Mouse (Mus musculus) heart, adult 2 months (tissue): ENCODE measurements around the gene Pafah2. TPM values are rescaled to one million over a fixed set of nuclear protein-coding genes. Genes with fewer than 3 reads are reported as not detected.
A peak's percentile ranks its signal among the peaks of the same experiment; 100 is the strongest.

ENCODE experiments used
- DNase-seq, 2 experiments: peaks; one replicate each; pipeline ENCODE4 v3.0.0; 2021
- H3K27ac ChIP-seq: fragments of 200-600 bp; 2 replicates; pipeline ENCODE4 v1.8.1; 2022
- H3K27me3 ChIP-seq: fragments of 200-500 bp; 2 replicates; pipeline ENCODE4 v1.6.1; 2012; ENCODE audit warnings: mild to moderate bottlenecking, low read length, inconsistent platforms, mixed read lengths; ENCODE audit not compliant: control insufficient read depth, insufficient read depth
- H3K36me3 ChIP-seq: fragments of 200-500 bp; 2 replicates; pipeline ENCODE4 v1.6.1; 2012; ENCODE audit warnings: low read length, inconsistent platforms; ENCODE audit not compliant: control insufficient read depth, insufficient read depth
- H3K4me1 ChIP-seq: fragments of 200-500 bp; 2 replicates; pipeline ENCODE4 v1.6.1; 2011; ENCODE audit warnings: low read length; ENCODE audit not compliant: control insufficient read depth, insufficient read depth
- H3K4me3 ChIP-seq: fragments of 200-600 bp; 2 replicates; pipeline ENCODE4 v1.8.1; 2022
- H3K79me2 ChIP-seq: fragments of 200-500 bp; replicated peaks from 2 replicates; pipeline ENCODE4 v1.6.1; 2012; ENCODE audit warnings: mild to moderate bottlenecking, inconsistent platforms, low read length, moderate library complexity, mixed read lengths; ENCODE audit not compliant: control insufficient read depth, insufficient read depth
- H3K9ac ChIP-seq: fragments of 200-500 bp; 2 replicates; pipeline ENCODE4 v1.6.1; 2012; ENCODE audit warnings: low read depth, mild to moderate bottlenecking, control low read depth, inconsistent platforms, low read length, mixed read lengths
- CTCF ChIP-seq: fragments of 200-600 bp; IDR thresholded peaks from 2 replicates; pipeline ENCODE4 v1.8.1; 2022; ENCODE audit warnings: antibody characterized with exemption, mild to moderate bottlenecking, moderate library complexity
- EP300 ChIP-seq: fragments of 200-500 bp; IDR thresholded peaks from 2 replicates; pipeline ENCODE4 v1.6.1; 2011; ENCODE audit warnings: low read depth, low read length, control low read depth; ENCODE audit not compliant: insufficient read depth
- POLR2A ChIP-seq: fragments of 200-500 bp; IDR thresholded peaks from 2 replicates; pipeline ENCODE4 v1.6.1; 2011; ENCODE audit warnings: mild to moderate bottlenecking, low read depth, low read length, control low read depth; ENCODE audit not compliant: insufficient read depth
- whole genome bisulfite sequencing: fragments of 180-500 bp; shearing (Covaris S2); methylation state at CpG from one replicate; pipeline ENCODE4 v1.1.7; 2018; 5-methylcytosine and 5-hydroxymethylcytosine counted together
- intact Hi-C: fragments of 180-260 bp; cut with DNase I; formaldehyde crosslinking; loops from one replicate; pipeline ENCODE4 v1.15.1; 2025
- polyA plus RNA-seq: library from polyadenylated mRNA; depleted of rRNA; stranded (reverse); fragments of >200 nt; gene quantifications from 2 replicates; pipeline ENCODE4 v1.2.3, GENCODE M21; 2012
- total RNA-seq, 2 experiments: library from RNA; stranded (reverse); gene quantifications; 2 replicates each; pipeline ENCODE4 v1.2.3; 2021

Pafah2 gene
- total and polyA plus RNA-seq, 3 experiments = 6.4 to 11.7 (median 11.0) TPM

DNA sequence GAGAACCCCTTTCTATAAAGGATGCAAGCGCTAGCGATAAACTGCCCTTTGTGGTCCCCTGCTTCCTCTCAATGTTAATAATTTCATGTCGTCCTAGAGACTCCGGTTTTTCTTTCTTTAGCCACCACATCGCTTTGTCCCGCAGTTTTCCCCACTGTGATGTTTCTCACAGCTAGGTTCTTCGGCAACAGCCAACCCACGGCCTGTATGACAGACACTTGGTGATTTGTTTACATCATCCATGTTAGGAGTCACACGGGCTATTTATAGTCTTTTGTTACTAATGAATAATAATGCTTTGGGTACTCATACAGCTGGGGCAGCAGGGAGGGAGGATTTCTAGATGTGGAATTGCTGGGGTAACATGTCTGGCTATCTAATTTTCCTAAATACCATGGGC is 55.4 kb downstream of the Pafah2 start:
- WGBS = 60% methylated on average over 9 of the region's 9 CpGs
- intact Hi-C loops = no loop called here
- Histone ChIP-seq H3K27ac (no peak overlapping the region), H3K9ac (no peak overlapping the region), H3K4me3 (peak overlapping the region; percentile 5; the same call in 1 of the 2 replicates), H3K79me2 (no peaks in the 10 kb centered on the region), H3K27me3 (no peaks in the 10 kb centered on the region), H3K36me3 (no peaks in the 10 kb centered on the region), H3K4me1 (no peaks in the 10 kb centered on the region)
- no peak for DNase-seq
- TF ChIP-seq POLR2A (no peak), CTCF (no peak), EP300 (no peak)

DNA sequence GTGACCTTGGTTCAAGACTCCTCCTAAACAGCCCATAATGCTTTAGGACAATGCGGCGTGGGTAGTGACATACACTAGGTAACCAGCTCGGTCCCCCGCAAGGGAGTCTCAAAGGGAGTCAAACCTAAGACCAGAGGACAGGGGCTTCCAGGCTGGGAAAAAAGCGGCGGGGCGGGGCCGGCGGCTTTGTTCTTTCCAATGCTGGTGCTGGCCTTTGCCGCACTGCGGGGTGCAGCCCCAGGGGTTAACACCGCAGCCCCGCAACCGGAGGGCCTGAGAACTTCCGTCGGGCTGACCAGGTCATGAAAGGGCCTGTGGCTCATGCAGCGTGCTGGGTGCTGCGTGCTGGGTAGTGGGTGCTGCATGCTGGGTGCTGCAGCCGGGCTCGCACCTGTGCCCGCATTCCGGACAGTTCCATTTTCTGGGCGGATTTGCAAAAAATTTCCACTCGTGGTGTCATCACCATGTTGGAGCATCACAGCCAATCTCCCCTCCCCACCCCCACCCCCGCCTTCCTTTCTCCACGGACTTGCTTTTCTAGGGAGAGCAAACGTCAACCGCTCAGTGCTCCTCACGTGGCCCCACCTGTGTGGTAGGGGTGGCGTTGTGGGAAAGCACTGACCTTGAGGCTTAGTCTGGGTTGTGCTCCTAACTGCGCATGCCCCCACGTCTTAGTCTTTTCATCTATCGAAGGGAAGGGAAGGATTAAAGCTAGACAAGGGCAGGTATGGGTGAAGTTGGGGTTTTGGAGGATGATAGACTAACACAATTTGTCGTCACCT is 57.7 kb downstream of the Pafah2 start:
- Histone ChIP-seq H3K36me3 (no peaks in the 10 kb centered on the region), H3K9ac (no peak overlapping the region), H3K27ac (no peak overlapping the region), H3K4me3 (no peak overlapping the region), H3K4me1 (no peaks in the 10 kb centered on the region), H3K79me2 (no peaks in the 10 kb centered on the region), H3K27me3 (no peaks in the 10 kb centered on the region)
- DNase-seq = no peak
- 56% methylated on average over 34 of the region's 34 CpGs for WGBS
- no peak for TF ChIP-seq POLR2A
- TF ChIP-seq CTCF = no peak
- TF ChIP-seq EP300 = no peak
- intact Hi-C loops = no loop called here

DNA sequence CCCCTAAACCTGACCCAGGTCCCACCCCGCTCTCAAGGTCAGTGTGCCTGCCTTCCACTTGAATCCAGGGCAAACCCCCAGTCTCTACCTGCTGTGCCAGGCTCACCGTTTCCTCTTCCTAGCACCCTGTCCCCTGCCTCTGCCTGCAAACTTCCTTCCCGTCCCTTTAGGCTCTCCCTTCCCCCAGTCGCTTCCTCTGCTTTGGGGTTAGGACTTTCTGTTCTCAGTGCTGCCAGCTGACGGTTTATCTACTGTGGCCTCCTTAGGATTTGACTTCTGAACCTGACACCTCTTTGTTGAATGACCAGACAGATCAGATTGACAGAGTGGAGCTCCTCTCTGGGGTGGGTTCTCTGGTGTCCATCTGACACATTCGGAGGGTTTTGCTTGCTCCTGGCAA is 59.2 kb downstream of the Pafah2 start:
- Histone ChIP-seq H3K27me3 (no peaks in the 10 kb centered on the region), H3K27ac (no peak overlapping the region), H3K9ac (no peak overlapping the region), H3K36me3 (no peaks in the 10 kb centered on the region), H3K4me1 (no peaks in the 10 kb centered on the region), H3K4me3 (no peak overlapping the region), H3K79me2 (no peaks in the 10 kb centered on the region)
- DNase-seq = no peak
- intact Hi-C loops = no loop called here
- TF ChIP-seq CTCF = no peak
- 38% methylated on average over 6 of the region's 6 CpGs for WGBS

DNA sequence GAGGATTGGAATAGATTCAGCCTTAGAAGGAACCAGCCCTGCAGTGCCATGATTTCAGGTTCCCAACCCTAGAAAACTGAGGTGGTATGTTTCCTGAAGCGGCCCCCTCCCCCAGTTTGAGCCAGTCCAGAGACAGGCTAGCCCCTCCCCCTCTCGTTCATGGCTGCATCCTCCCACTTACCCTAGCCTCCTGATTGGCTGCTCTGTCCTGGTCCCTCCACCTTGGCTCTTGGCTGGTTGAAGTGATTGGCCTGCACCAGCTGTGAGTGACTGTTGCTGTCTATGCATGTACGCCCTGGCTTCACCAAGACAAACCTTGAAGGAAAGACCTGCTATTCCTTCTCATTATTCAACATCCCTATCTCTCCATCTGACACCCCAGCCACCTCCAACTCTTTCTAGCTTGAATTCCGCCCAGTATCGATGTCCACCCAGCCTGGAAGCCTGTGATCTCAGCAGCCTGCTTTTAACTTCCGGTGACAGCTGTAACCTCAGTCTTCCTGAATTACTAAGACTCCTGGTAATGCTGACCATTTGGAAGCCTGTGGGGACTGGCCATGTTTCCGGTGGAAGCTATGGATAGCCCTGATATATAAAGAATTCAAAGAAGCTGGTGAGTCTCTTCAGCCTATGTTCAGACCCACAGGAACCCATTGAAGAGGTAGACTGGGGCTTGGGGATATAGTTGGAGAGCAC is 61.2 kb downstream of the Pafah2 start:
- Histone ChIP-seq H3K27ac (no peak overlapping the region), H3K4me1 (no peaks in the 10 kb centered on the region), H3K36me3 (no peaks in the 10 kb centered on the region), H3K79me2 (no peaks in the 10 kb centered on the region), H3K4me3 (no peak overlapping the region), H3K27me3 (no peaks in the 10 kb centered on the region), H3K9ac (no peak overlapping the region)
- TF ChIP-seq CTCF = no peak
- TF ChIP-seq EP300 = no peak
- no peak for TF ChIP-seq POLR2A
- intact Hi-C loops = no loop called here
- no peak for DNase-seq
- WGBS = 45% methylated on average over 7 of the region's 7 CpGs

DNA sequence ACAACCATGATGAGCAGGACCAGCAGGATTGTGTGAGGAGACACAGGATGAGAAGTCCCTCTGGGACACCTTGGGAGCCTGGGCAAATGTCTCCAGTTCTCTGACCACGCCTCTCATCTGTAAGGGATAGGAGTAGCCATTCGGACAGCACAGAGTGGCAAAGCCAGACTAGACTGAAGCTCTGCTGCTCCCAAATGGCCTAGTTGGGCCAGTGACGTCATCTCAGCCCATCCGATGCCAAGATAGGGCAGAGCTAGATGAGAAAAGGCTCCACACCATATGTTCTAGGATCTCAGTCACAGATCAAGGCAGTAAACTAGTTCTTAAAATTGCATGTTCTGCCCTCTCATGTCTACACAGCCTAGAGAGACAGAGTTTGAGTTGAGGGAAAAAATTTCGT is 62.7 kb downstream of the Pafah2 start:
- Histone ChIP-seq H3K4me1 (no peaks in the 10 kb centered on the region), H3K9ac (no peak overlapping the region), H3K36me3 (no peaks in the 10 kb centered on the region), H3K4me3 (no peak overlapping the region), H3K79me2 (no peaks in the 10 kb centered on the region), H3K27ac (no peak overlapping the region), H3K27me3 (no peaks in the 10 kb centered on the region)
- intact Hi-C loops = no loop called here
- DNase-seq = no peak
- 79% methylated on average over 5 of the region's 5 CpGs for WGBS
- TF ChIP-seq POLR2A (no peak), CTCF (no peak), EP300 (no peak)

GRCm38 (mm10) chr4:134460277-134460676 is 64.2 kb downstream of the Pafah2 start:
- no peaks in the 10 kb centered on the region for H3K4me1 ChIP-seq
- H3K27ac ChIP-seq = no peak overlapping the region
- H3K4me3 ChIP-seq = no peak overlapping the region
- no peak for DNase-seq
- 34% methylated on average over 10 of the region's 10 CpGs for WGBS
- H3K9ac ChIP-seq = no peak overlapping the region
- intact Hi-C loops = no loop called here
- no peaks in the 10 kb centered on the region for H3K79me2 ChIP-seq
- no peaks in the 10 kb centered on the region for H3K36me3 ChIP-seq
- no peaks in the 10 kb centered on the region for H3K27me3 ChIP-seq
- TF ChIP-seq EP300 (no peak), POLR2A (no peak), CTCF (no peak)
